Mouse (Mus musculus) heart, embryonic 14.5 days (tissue): ENCODE data around the gene Slain2. TPM values are rescaled to one million over a fixed set of nuclear protein-coding genes. Genes with fewer than 3 reads are reported as not detected.

Experiments used
- ATAC-seq: fragments of 200-750 bp; cut with Nextera tagmentation; 2 replicates; pipeline ENCODE4 v1.8.0; 2017; ENCODE audit warnings: low read depth, moderate TSS enrichment; ENCODE audit not compliant: insufficient number of reproducible peaks, insufficient read depth, low FRiP score
- H3K27ac ChIP-seq, 2 experiments: fragments of 200-500 bp in 1 of 2; fragments of 300-500 bp in 1 of 2; sonication (generic) in 1 of 2; replicated peaks in 1 of 2; 2 replicates each; pipeline ENCODE4 v1.5.1; 2012 to 2014; ENCODE audit warnings: low read depth in 2 of 2, low read length in 2 of 2, control low read depth in 1 of 2, mild to moderate bottlenecking in 1 of 2, mixed read lengths in 1 of 2; ENCODE audit not compliant: control insufficient read depth in 1 of 2, insufficient read depth in 1 of 2
- H3K27me3 ChIP-seq: fragments of 300-500 bp; sonication (generic); 2 replicates; pipeline ENCODE4 v1.6.1; 2014; ENCODE audit warnings: mild to moderate bottlenecking, low read length, control low read depth; ENCODE audit not compliant: control insufficient read depth, insufficient read depth
- H3K36me3 ChIP-seq: fragments of 300-500 bp; sonication (generic); 2 replicates; pipeline ENCODE4 v1.6.1; 2014; ENCODE audit warnings: mild to moderate bottlenecking, control low read depth, low read length, mixed read lengths; ENCODE audit not compliant: control insufficient read depth, insufficient read depth
- H3K4me1 ChIP-seq, 2 experiments: fragments of 200-500 bp in 1 of 2; fragments of 300-500 bp in 1 of 2; sonication (generic) in 1 of 2; 2 replicates each; pipeline ENCODE4 v1.6.1; 2012 to 2014; ENCODE audit warnings: low read length in 2 of 2, control low read depth in 1 of 2, mixed read lengths in 1 of 2; ENCODE audit not compliant: control insufficient read depth in 2 of 2, insufficient read depth in 2 of 2
- H3K4me2 ChIP-seq: fragments of 300-500 bp; sonication (generic); 2 replicates; pipeline ENCODE4 v1.6.1; 2014; ENCODE audit warnings: mild to moderate bottlenecking, low read length
- H3K4me3 ChIP-seq, 2 experiments: fragments of 200-500 bp in 1 of 2; fragments of 300-500 bp in 1 of 2; sonication (generic) in 1 of 2; 2 replicates each; pipeline ENCODE4 v1.5.1; 2012 to 2014; ENCODE audit warnings: low read length in 2 of 2, mild to moderate bottlenecking in 2 of 2, control low read depth in 1 of 2, low read depth in 1 of 2, moderate library complexity in 1 of 2; ENCODE audit not compliant: control insufficient read depth in 1 of 2, insufficient read depth in 1 of 2
- H3K9ac ChIP-seq: fragments of 300-500 bp; sonication (generic); 2 replicates; pipeline ENCODE4 v1.6.1; 2014; ENCODE audit warnings: mild to moderate bottlenecking, low read length
- H3K9me3 ChIP-seq: fragments of 300-500 bp; sonication (generic); 2 replicates; pipeline ENCODE4 v1.6.1; 2016; ENCODE audit warnings: low read length, control low read depth; ENCODE audit not compliant: control insufficient read depth
- WGBS: fragments of 180-500 bp; shearing (Covaris S2); extraction: QIAGEN DNeasy Blood & Tissue Kit; methylation state at CpG from one replicate; pipeline ENCODE4 v1.1.7; 2014; 5-methylcytosine and 5-hydroxymethylcytosine counted together
- polyA plus RNA-seq: library from polyadenylated mRNA; unstranded; fragments of >200 nt; fragmentation: Nextera tagmentation; extraction: Ambion mirVana; gene quantifications from 2 replicates; pipeline ENCODE4 v1.2.1, GENCODE M21; 2014

The Slain2 gene
- polyA plus RNA-seq, 1 experiment from 2014 or later, result 35.6 TPM

- Histone ChIP-seq H3K9ac (no peak overlapping the region), H3K9me3 (no peaks in the 10 kb centered on the region), H3K27ac (no peak overlapping the region), H3K36me3 (peaks cover 43% of the 10 kb centered on the region), H3K4me1 (no peaks in the 10 kb centered on the region), H3K27me3 (no peaks in the 10 kb centered on the region), H3K4me2 (no peak overlapping the region), H3K4me3 (no peak overlapping the region)
- 91% methylated on average over 3 of the region's 3 CpGs for WGBS
- no peak for ATAC-seq
Observed at GRCm38 (mm10) chr5:72953996-72954604, 40.0 kb downstream of the Slain2 start.

- no peak overlapping the region for H3K4me3 ChIP-seq
- 90% methylated on average over 17 of the region's 17 CpGs for WGBS
- H3K9ac ChIP-seq, result no peak overlapping the region
- no peak for ATAC-seq
- peaks cover 48% of the 10 kb centered on the region for H3K36me3 ChIP-seq
- H3K9me3 ChIP-seq, result no peaks in the 10 kb centered on the region
- no peak overlapping the region for H3K27ac ChIP-seq
- no peaks in the 10 kb centered on the region for H3K4me1 ChIP-seq
- H3K4me2 ChIP-seq, result no peak overlapping the region
- no peaks in the 10 kb centered on the region for H3K27me3 ChIP-seq
Observed at GRCm38 (mm10) chr5:72957281-72957680, 43.2 kb downstream of the Slain2 start.

GRCm38 (mm10) chr5:72960096-72960495 lies 46.0 kb downstream of the Slain2 start:
- H3K4me3 ChIP-seq, result no peak overlapping the region
- no peak overlapping the region for H3K4me2 ChIP-seq
- peaks cover 60% of the 10 kb centered on the region for H3K36me3 ChIP-seq
- H3K9me3 ChIP-seq, result no peaks in the 10 kb centered on the region
- H3K27ac ChIP-seq, result no peak overlapping the region
- H3K9ac ChIP-seq, result no peak overlapping the region
- H3K4me1 ChIP-seq, result no peaks in the 10 kb centered on the region
- H3K27me3 ChIP-seq, result no peaks in the 10 kb centered on the region
- WGBS, result 81% methylated on average over 6 of the region's 6 CpGs
- no peak for ATAC-seq

GRCm38 (mm10) chr5:72965706-72966105 lies 51.6 kb downstream of the Slain2 start:
- whole genome bisulfite sequencing, result 83% methylated on average over 3 of the region's 3 CpGs
- peaks cover 64% of the 10 kb centered on the region for H3K36me3 ChIP-seq
- H3K4me3 ChIP-seq, result no peak overlapping the region
- no peaks in the 10 kb centered on the region for H3K27me3 ChIP-seq
- no peak overlapping the region for H3K27ac ChIP-seq
- H3K9me3 ChIP-seq, result no peaks in the 10 kb centered on the region
- no peak overlapping the region for H3K4me2 ChIP-seq
- ATAC-seq, result no peak
- H3K4me1 ChIP-seq, result no peaks in the 10 kb centered on the region
- H3K9ac ChIP-seq, result no peak overlapping the region

GRCm38 (mm10) chr5:72972435-72972834 lies 58.3 kb downstream of the Slain2 start:
- H3K9me3 ChIP-seq, result no peaks in the 10 kb centered on the region
- no peak overlapping the region for H3K4me3 ChIP-seq
- H3K36me3 ChIP-seq, result peaks cover 80% of the 10 kb centered on the region
- H3K4me2 ChIP-seq, result no peak overlapping the region
- H3K4me1 ChIP-seq, result 0 out of 4 replicates have a peak, but pooled peaks cover 0 to 5% of the 10 kb centered on the region in 2 experiments
- no peaks in the 10 kb centered on the region for H3K27me3 ChIP-seq
- ATAC-seq, result no peak
- H3K27ac ChIP-seq, result no peak overlapping the region
- WGBS, result 61% methylated on average over 4 of the region's 4 CpGs
- no peak overlapping the region for H3K9ac ChIP-seq

GRCm38 (mm10) chr5:72972934-72973333 lies 58.8 kb downstream of the Slain2 start:
- 0 out of 4 replicates have a peak, but pooled peaks cover 0 to 5% of the 10 kb centered on the region in 2 experiments for H3K4me1 ChIP-seq
- H3K9me3 ChIP-seq, result no peaks in the 10 kb centered on the region
- no peak overlapping the region for H3K27ac ChIP-seq
- H3K9ac ChIP-seq, result no peak overlapping the region
- ATAC-seq, result no peak
- WGBS, result 65% methylated on average over 5 of the region's 5 CpGs
- H3K4me3 ChIP-seq, result no peak overlapping the region
- H3K27me3 ChIP-seq, result no peaks in the 10 kb centered on the region
- H3K4me2 ChIP-seq, result no peak overlapping the region
- peaks cover 81% of the 10 kb centered on the region for H3K36me3 ChIP-seq

- H3K9ac ChIP-seq, result no peak within 1 kb of the TSS
- H3K9me3 ChIP-seq, result no peaks in the 10 kb centered on the region
- no peak within 1 kb of the TSS for H3K4me2 ChIP-seq
- ATAC-seq, result no peak
- H3K36me3 ChIP-seq, result peaks cover 77% of the 10 kb centered on the region
- no peaks in the 10 kb centered on the region for H3K27me3 ChIP-seq
- H3K27ac ChIP-seq, result no peak within 1 kb of the TSS
- no peak within 1 kb of the TSS for H3K4me3 ChIP-seq
- 0 out of 4 replicates have a peak, but pooled peaks cover 0 to 5% of the 10 kb centered on the region in 2 experiments for H3K4me1 ChIP-seq
- WGBS, result 96% methylated on average over 7 of the region's 7 CpGs
Observed at GRCm38 (mm10) chr5:72974602-72975001, 60.5 kb downstream of the Slain2 start, which contains the start of gene Gm10135. Gene Gm10135 (minus strand): TSS chr5:72974702.

GRCm38 (mm10) chr5:72975996-72976395 lies 61.9 kb downstream of the Slain2 start:
- no peaks in the 10 kb centered on the region for H3K27me3 ChIP-seq
- no peak overlapping the region for H3K4me3 ChIP-seq
- WGBS, result 91% methylated on average over 6 of the region's 6 CpGs
- H3K9ac ChIP-seq, result no peak overlapping the region
- H3K4me1 ChIP-seq, result 0 out of 4 replicates have a peak, but pooled peaks cover 0 to 5% of the 10 kb centered on the region in 2 experiments
- no peaks in the 10 kb centered on the region for H3K9me3 ChIP-seq
- ATAC-seq, result no peak
- H3K27ac ChIP-seq, result no peak overlapping the region
- peaks cover 82% of the 10 kb centered on the region for H3K36me3 ChIP-seq
- no peak overlapping the region for H3K4me2 ChIP-seq
